In the genomic region with DNA sequence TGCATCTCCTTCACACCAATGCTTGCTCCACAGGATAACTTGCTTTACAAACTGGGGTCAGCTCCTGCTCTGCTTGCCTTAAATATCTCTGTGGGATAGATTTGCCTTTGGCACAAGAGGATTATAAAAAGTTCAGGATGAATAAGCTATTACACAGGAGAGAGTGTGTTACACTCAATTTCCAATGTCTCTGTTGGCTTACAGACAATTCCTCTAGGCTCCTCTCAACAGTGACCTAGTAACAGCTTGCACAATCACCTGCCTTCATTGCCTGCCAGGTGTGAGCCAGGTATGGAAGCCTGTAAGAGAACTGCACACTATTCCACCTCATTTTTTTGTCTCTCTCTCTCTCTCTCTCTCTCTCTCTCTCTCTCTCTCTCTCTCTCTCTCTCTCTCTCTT, we compare ENCODE assay signal across 17 mouse cellular contexts.
"Had no signal": no experiment of that assay in that cellular context is flagged by ENCODE, and none has a peak within 500 bp of the region (broad histone marks: within the 10 kb centered on the region; RNA-seq: fewer than 3 reads in every experiment).

No protein-coding gene starts in this region.

- H3K9ac ChIP-seq: lung, embryonic 14.5 days; midbrain, embryonic 12.5 days; midbrain, embryonic 15.5 days; neural tube, embryonic 13.5 days; neural tube, embryonic 15.5 days had no signal

- H3K4me1 ChIP-seq: midbrain, embryonic 10.5 days; midbrain, embryonic 12.5 days; midbrain, embryonic 15.5 days; neural tube, embryonic 13.5 days; neural tube, embryonic 15.5 days had no signal

- DNase-seq: lung, embryonic 14.5 days; lung, postnatal 10 days; lung, postnatal 4 days; retina, postnatal 1 day; right cerebral cortex, adult 18-20 months; right cerebral cortex, postnatal 25 days; right cerebral cortex, postnatal 4 days; spleen, adult 18-20 months; thymus, adult 18-20 months; thymus, postnatal 14 days; thymus, postnatal 36 days had no signal

- H3K27me3 ChIP-seq: midbrain, embryonic 12.5 days; midbrain, embryonic 15.5 days; neural tube, embryonic 13.5 days; neural tube, embryonic 15.5 days had no signal

- H3K27ac ChIP-seq: midbrain, embryonic 10.5 days; midbrain, embryonic 12.5 days; midbrain, embryonic 15.5 days; neural tube, embryonic 13.5 days; neural tube, embryonic 15.5 days had no signal

- H3K4me3 ChIP-seq: midbrain, embryonic 10.5 days; midbrain, embryonic 12.5 days; midbrain, embryonic 15.5 days; myocyte; neural tube, embryonic 13.5 days; neural tube, embryonic 15.5 days had no signal

- H3K36me3 ChIP-seq: midbrain, embryonic 10.5 days; midbrain, embryonic 12.5 days; midbrain, embryonic 15.5 days; neural tube, embryonic 13.5 days; neural tube, embryonic 15.5 days had no signal
